Mouse (Mus musculus) lung, embryonic 15.5 days (tissue): ENCODE measurements around the gene Alpk3. TPM values are rescaled to one million over a fixed set of nuclear protein-coding genes. Genes with fewer than 3 reads are reported as not detected.

Experiments used
- ATAC-seq: fragments of 200-750 bp; cut with Nextera tagmentation; 2 replicates; pipeline ENCODE4 v1.8.0; 2017; ENCODE audit warnings: moderate number of reproducible peaks, borderline replicate concordance; ENCODE audit not compliant: low FRiP score, low TSS enrichment; ENCODE audit errors: extremely low read depth
- H3K27ac ChIP-seq: fragments of 300-500 bp; sonication (generic); 2 replicates; pipeline ENCODE4 v1.5.1; 2015; ENCODE audit warnings: moderate library complexity, mild to moderate bottlenecking, inconsistent platforms
- H3K27me3 ChIP-seq: fragments of 300-500 bp; sonication (generic); 2 replicates; pipeline ENCODE4 v1.6.1; 2015; ENCODE audit warnings: inconsistent platforms
- H3K36me3 ChIP-seq: fragments of 300-500 bp; sonication (generic); 2 replicates; pipeline ENCODE4 v1.6.1; 2015; ENCODE audit warnings: inconsistent platforms
- H3K4me1 ChIP-seq: fragments of 300-500 bp; sonication (generic); 2 replicates; pipeline ENCODE4 v1.6.1; 2015; ENCODE audit warnings: inconsistent platforms
- H3K4me2 ChIP-seq: fragments of 300-500 bp; sonication (generic); 2 replicates; pipeline ENCODE4 v1.6.1; 2015; ENCODE audit warnings: inconsistent platforms, mild to moderate bottlenecking, moderate library complexity
- H3K4me3 ChIP-seq: fragments of 300-500 bp; sonication (generic); 2 replicates; pipeline ENCODE4 v1.5.1; 2015; ENCODE audit warnings: mild to moderate bottlenecking, inconsistent platforms
- H3K9ac ChIP-seq: fragments of 300-500 bp; sonication (generic); 2 replicates; pipeline ENCODE4 v1.6.1; 2015; ENCODE audit warnings: inconsistent platforms
- H3K9me3 ChIP-seq: fragments of 300-500 bp; sonication (generic); 2 replicates; pipeline ENCODE4 v1.6.1; 2016; ENCODE audit warnings: inconsistent platforms
- WGBS: fragments of 180-500 bp; shearing (Covaris S2); methylation state at CpG from one replicate; pipeline ENCODE4 v1.1.7; 2015; 5-methylcytosine and 5-hydroxymethylcytosine counted together
- polyA plus RNA-seq: library from polyadenylated mRNA; unstranded; fragments of >200 nt; fragmentation: Nextera tagmentation; extraction: Ambion mirVana; gene quantifications from 2 replicates; pipeline ENCODE4 v1.2.1, GENCODE M21; 2015

Gene Alpk3
- polyA plus RNA-seq, 1 experiment from 2014 or later, result 1.2 TPM

GRCm38 (mm10) chr7:81111729-81112128 is 54.3 kb downstream of the Alpk3 start:
- Histone ChIP-seq H3K36me3 (no peaks in the 10 kb centered on the region), H3K4me3 (no peak overlapping the region), H3K27ac (no peak overlapping the region), H3K9me3 (no peaks in the 10 kb centered on the region), H3K4me1 (peaks cover 12% of the 10 kb centered on the region), H3K4me2 (no peak overlapping the region), H3K27me3 (no peaks in the 10 kb centered on the region), H3K9ac (no peak overlapping the region)
- 100% methylated on average over 2 of the region's 2 CpGs for WGBS
- no peak for ATAC-seq

- no peak overlapping the region for H3K27ac ChIP-seq
- H3K9ac ChIP-seq, result no peak overlapping the region
- no peak overlapping the region for H3K4me2 ChIP-seq
- H3K36me3 ChIP-seq, result no peaks in the 10 kb centered on the region
- peaks cover 12% of the 10 kb centered on the region for H3K4me1 ChIP-seq
- no peaks in the 10 kb centered on the region for H3K9me3 ChIP-seq
- 22% methylated on average over 6 of the region's 6 CpGs for WGBS
- no peaks in the 10 kb centered on the region for H3K27me3 ChIP-seq
- no peak for ATAC-seq
- no peak overlapping the region for H3K4me3 ChIP-seq
Observed at GRCm38 (mm10) chr7:81112686-81113360, 55.4 kb downstream of the Alpk3 start.

GRCm38 (mm10) chr7:81114555-81114954 is 57.2 kb downstream of the Alpk3 start, which contains the start of gene Slc28a1:
TSS of gene Slc28a1 (plus strand) at chr7:81114799.
- Histone ChIP-seq H3K4me1 (peaks cover 11% of the 10 kb centered on the region), H3K9me3 (no peaks in the 10 kb centered on the region), H3K4me3 (no peak within 1 kb of the TSS), H3K36me3 (no peaks in the 10 kb centered on the region), H3K4me2 (no peak within 1 kb of the TSS), H3K9ac (no peak within 1 kb of the TSS), H3K27ac (no peak within 1 kb of the TSS), H3K27me3 (no peaks in the 10 kb centered on the region)
- no peak for ATAC-seq
- WGBS, result 61% methylated on average over 6 of the region's 6 CpGs

DNA sequence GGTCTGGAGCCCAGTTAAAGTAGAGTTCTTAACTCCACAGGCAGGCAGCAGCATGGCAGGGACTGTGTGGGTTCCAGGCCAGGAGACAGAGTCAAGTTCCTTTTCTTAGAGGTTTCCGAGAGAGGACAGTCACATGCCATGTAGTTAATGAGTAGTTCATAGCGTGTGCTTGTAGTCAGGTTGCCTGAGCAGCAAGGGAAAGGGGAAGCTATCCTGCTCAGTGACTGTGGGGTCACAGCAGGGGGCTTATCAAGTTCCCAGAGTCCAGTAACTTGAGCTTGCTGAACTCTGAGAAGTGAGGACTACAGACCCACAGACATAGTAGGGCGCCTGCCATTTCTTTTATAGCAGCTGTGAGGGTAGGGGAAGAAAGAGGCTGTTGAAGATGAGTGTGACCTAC is 63.7 kb downstream of the Alpk3 start:
- Histone ChIP-seq H3K27ac (no peak overlapping the region), H3K36me3 (no peaks in the 10 kb centered on the region), H3K9me3 (no peaks in the 10 kb centered on the region), H3K4me3 (no peak overlapping the region), H3K9ac (no peak overlapping the region), H3K4me1 (no peaks in the 10 kb centered on the region), H3K27me3 (no peaks in the 10 kb centered on the region), H3K4me2 (no peak overlapping the region)
- 57% methylated on average over 3 of the region's 3 CpGs for WGBS
- no peak for ATAC-seq

GRCm38 (mm10) chr7:81122808-81123207 is 65.4 kb downstream of the Alpk3 start:
- no peak for ATAC-seq
- Histone ChIP-seq H3K27me3 (no peaks in the 10 kb centered on the region), H3K4me3 (no peak overlapping the region), H3K9ac (no peak overlapping the region), H3K4me2 (no peak overlapping the region), H3K27ac (no peak overlapping the region), H3K4me1 (no peaks in the 10 kb centered on the region), H3K36me3 (no peaks in the 10 kb centered on the region), H3K9me3 (no peaks in the 10 kb centered on the region)
- 63% methylated on average over 2 of the region's 2 CpGs for WGBS

- no peak for ATAC-seq
- no peak overlapping the region for H3K27ac ChIP-seq
- no peaks in the 10 kb centered on the region for H3K36me3 ChIP-seq
- WGBS, result 66% methylated on average over 5 of the region's 5 CpGs
- no peaks in the 10 kb centered on the region for H3K27me3 ChIP-seq
- H3K4me2 ChIP-seq, result no peak overlapping the region
- H3K9me3 ChIP-seq, result no peaks in the 10 kb centered on the region
- H3K4me3 ChIP-seq, result no peak overlapping the region
- no peak overlapping the region for H3K9ac ChIP-seq
- H3K4me1 ChIP-seq, result no peaks in the 10 kb centered on the region
Observed at GRCm38 (mm10) chr7:81123553-81123952, 66.2 kb downstream of the Alpk3 start.

- H3K9ac ChIP-seq, result no peak overlapping the region
- H3K27ac ChIP-seq, result no peak overlapping the region
- 64% methylated on average over 8 of the region's 8 CpGs for WGBS
- ATAC-seq, result no peak
- H3K4me3 ChIP-seq, result no peak overlapping the region
- no peaks in the 10 kb centered on the region for H3K9me3 ChIP-seq
- no peak overlapping the region for H3K4me2 ChIP-seq
- no peaks in the 10 kb centered on the region for H3K27me3 ChIP-seq
- H3K4me1 ChIP-seq, result no peaks in the 10 kb centered on the region
- no peaks in the 10 kb centered on the region for H3K36me3 ChIP-seq
Observed at GRCm38 (mm10) chr7:81124773-81125172, 67.4 kb downstream of the Alpk3 start.

DNA sequence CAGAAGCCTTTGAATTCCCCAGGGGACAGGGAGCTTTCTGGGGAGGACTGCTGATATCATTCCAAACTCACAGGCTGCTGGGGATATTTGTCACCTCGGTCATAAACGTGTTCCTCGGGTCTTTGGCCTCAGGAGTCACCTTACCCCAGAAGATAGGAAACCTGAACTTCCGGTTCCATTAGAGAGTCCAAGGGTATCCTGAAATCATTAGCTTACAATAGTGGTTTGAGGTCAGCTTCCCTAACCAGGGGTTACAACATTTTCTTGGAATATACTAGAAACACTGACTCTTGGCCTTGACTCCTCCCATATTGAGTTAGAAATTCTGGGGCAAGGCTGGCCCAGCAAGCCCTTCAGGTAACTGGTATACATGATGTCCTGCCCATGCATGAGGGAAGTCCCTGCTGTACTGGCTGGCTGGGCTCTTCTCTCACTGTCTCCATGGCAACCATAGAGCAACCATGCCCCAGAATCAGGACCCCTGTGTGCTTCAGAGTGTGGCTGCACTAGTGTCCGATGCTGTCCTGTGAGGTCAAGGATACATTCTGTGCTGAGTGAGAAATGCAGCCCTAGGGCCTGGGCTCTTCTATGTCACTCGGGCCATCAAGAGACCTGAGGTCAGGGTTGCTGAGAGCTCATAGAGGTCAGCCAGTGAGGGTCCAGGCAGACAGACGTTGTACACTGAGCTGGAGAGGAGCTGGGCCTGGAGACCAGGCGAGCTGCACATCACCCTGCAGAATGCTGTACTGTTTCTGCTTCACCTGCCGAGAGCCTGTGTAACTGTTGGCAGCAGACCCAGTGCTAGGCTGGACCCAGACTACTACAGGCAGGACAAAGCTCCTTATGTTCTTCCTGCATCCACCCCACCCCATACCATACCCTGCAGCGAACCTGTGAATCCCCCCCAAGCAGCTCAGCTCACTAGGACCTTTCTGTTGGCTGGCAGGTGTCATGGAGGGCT is 68.1 kb downstream of the Alpk3 start:
- H3K27me3 ChIP-seq, result no peaks in the 10 kb centered on the region
- ATAC-seq, result no peak
- WGBS, result 47% methylated on average over 10 of the region's 10 CpGs
- H3K4me3 ChIP-seq, result no peak overlapping the region
- no peaks in the 10 kb centered on the region for H3K4me1 ChIP-seq
- no peaks in the 10 kb centered on the region for H3K36me3 ChIP-seq
- H3K27ac ChIP-seq, result no peak overlapping the region
- H3K4me2 ChIP-seq, result no peak overlapping the region
- no peaks in the 10 kb centered on the region for H3K9me3 ChIP-seq
- no peak overlapping the region for H3K9ac ChIP-seq

DNA sequence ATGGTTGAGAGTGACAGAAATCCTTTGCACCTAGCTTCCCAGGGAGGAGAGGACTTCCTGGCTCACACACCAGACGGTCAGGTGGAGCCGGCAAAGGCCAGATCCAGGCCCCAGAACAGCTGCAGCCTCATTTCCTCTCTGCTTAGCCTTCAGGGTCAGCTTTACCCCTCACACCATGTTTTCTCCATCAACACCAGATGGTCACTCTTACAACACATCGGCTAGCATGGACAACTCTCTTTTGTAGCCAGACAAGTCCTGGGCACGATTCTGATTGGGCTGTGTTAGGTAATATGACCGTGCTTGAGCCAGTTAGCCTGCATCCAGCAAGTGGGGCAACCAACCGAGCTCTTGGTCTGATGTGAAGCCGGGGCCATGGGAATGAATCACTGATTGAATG is 74.5 kb downstream of the Alpk3 start:
- H3K36me3 ChIP-seq, result no peaks in the 10 kb centered on the region
- ATAC-seq, result no peak
- H3K9me3 ChIP-seq, result no peaks in the 10 kb centered on the region
- no peak overlapping the region for H3K4me2 ChIP-seq
- 52% methylated on average over 7 of the region's 7 CpGs for WGBS
- no peaks in the 10 kb centered on the region for H3K27me3 ChIP-seq
- no peak overlapping the region for H3K27ac ChIP-seq
- no peak overlapping the region for H3K9ac ChIP-seq
- H3K4me3 ChIP-seq, result no peak overlapping the region
- peaks cover 18% of the 10 kb centered on the region for H3K4me1 ChIP-seq

DNA sequence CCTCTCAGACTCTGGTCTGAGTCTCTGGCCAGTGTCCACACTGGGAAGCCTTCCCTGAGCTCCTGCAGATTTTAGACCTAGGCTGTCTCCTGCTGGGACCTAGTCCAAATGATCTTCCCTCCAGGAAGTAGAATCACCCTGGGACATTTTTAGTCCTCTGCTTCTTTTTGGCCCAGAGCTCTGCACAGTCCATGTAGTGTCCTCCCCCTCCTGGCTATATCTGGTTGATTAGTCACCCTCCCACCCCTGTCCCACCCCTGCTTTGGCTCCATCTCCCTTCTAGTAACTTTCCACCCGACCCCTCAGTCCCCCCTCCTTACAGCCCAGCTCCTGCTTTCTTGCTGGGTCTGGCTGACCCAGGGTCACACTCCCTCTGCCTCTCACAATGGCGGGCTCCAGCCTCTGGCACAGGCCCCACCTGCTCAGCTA is 75.5 kb downstream of the Alpk3 start:
- Histone ChIP-seq H3K27ac (no peak overlapping the region), H3K9ac (no peak overlapping the region), H3K4me2 (no peak overlapping the region), H3K36me3 (no peaks in the 10 kb centered on the region), H3K4me1 (peaks cover 18% of the 10 kb centered on the region), H3K9me3 (no peaks in the 10 kb centered on the region), H3K27me3 (no peaks in the 10 kb centered on the region), H3K4me3 (no peak overlapping the region)
- ATAC-seq, result peak; percentile 55
- 20% methylated on average over 2 of the region's 2 CpGs for whole genome bisulfite sequencing

GRCm38 (mm10) chr7:81133416-81133815 is 76.0 kb downstream of the Alpk3 start:
- Histone ChIP-seq H3K4me3 (no peak overlapping the region), H3K36me3 (no peaks in the 10 kb centered on the region), H3K27ac (no peak overlapping the region), H3K4me1 (peaks cover 18% of the 10 kb centered on the region), H3K9me3 (no peaks in the 10 kb centered on the region), H3K4me2 (no peak overlapping the region), H3K27me3 (no peaks in the 10 kb centered on the region), H3K9ac (no peak overlapping the region)
- no peak for ATAC-seq
- WGBS, result 73% methylated on average over 6 of the region's 6 CpGs

DNA sequence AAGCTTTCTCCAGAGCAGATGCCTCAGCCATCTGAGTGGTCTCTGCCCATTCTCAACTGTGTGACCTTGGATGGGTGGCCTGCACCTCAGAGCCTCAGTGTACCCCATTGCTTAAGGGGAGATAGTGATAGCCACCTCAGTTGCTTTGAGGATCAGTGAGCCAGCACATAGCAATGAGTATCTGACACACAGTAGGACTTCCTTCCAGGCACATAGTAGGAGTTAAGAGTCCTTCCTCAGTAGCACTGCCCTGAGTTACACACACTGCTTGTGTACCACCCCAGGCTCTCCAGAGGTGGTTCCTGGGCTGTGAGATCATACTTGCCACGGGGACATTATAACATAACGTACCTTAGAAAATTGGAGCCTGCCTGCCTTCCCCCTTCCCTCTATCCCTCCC is 76.5 kb downstream of the Alpk3 start:
- H3K4me1 ChIP-seq, result peaks cover 18% of the 10 kb centered on the region
- WGBS, result 63% methylated on average over 2 of the region's 2 CpGs
- H3K27me3 ChIP-seq, result no peaks in the 10 kb centered on the region
- H3K4me2 ChIP-seq, result peak overlapping the region; percentile 54; the same call in 1 of the 2 replicates
- H3K9ac ChIP-seq, result no peak overlapping the region
- no peak overlapping the region for H3K27ac ChIP-seq
- H3K9me3 ChIP-seq, result no peaks in the 10 kb centered on the region
- no peaks in the 10 kb centered on the region for H3K36me3 ChIP-seq
- ATAC-seq, result no peak
- no peak overlapping the region for H3K4me3 ChIP-seq
